Mouse (Mus musculus): ENCODE data around the gene Nme6. TPM values are rescaled to one million over a fixed set of nuclear protein-coding genes. Genes with fewer than 3 reads are reported as not detected.
A peak's percentile ranks its signal among the peaks of the same experiment; 100 is the strongest.

Gene Nme6
- polyA plus RNA-seq, 1 experiment from 2014 or later, result 116 TPM

GRCm38 (mm10) chr9:109876756-109877155 is 44.2 kb downstream of the Nme6 start:
- DNase-seq (ENCODE audit: extremely low spot score, low spot score), result no peak
- Histone ChIP-seq H3K4me1 (peaks cover 19% of the 10 kb centered on the region), H3K36me3 (replicated peaks) (peaks cover 50% of the 10 kb centered on the region), H3K9me3 (no peaks in the 10 kb centered on the region), H3K4me3 (peak overlapping the region; percentile 80), H3K27ac (peak overlapping the region; percentile 95), H3K27me3 (ENCODE audit: poor library complexity, severe bottlenecking) (no peaks in the 10 kb centered on the region)
- 12% methylated on average over 3 of the region's 3 CpGs for WGBS

GRCm38 (mm10) chr9:109877666-109878065 is 45.1 kb downstream of the Nme6 start:
- DNase-seq (ENCODE audit: extremely low spot score, low spot score), result no peak
- Histone ChIP-seq H3K27ac (peak overlapping the region; percentile 95; the same call in 1 of the 2 replicates), H3K9me3 (no peaks in the 10 kb centered on the region), H3K27me3 (ENCODE audit: poor library complexity, severe bottlenecking) (no peaks in the 10 kb centered on the region), H3K4me1 (peaks cover 19% of the 10 kb centered on the region), H3K36me3 (replicated peaks) (peaks cover 59% of the 10 kb centered on the region), H3K4me3 (peak overlapping the region; percentile 80)
- 75% methylated on average over 5 of the region's 5 CpGs for WGBS

- 96% methylated on average over 1 of the region's 1 CpGs for WGBS
- no peaks in the 10 kb centered on the region for H3K27me3 ChIP-seq (ENCODE audit: poor library complexity, severe bottlenecking)
- no peak overlapping the region for H3K27ac ChIP-seq
- H3K4me1 ChIP-seq, result peaks cover 19% of the 10 kb centered on the region
- H3K4me3 ChIP-seq, result no peak overlapping the region
- no peak for DNase-seq (ENCODE audit: extremely low spot score, low spot score)
- peaks cover 76% of the 10 kb centered on the region for H3K36me3 ChIP-seq (replicated peaks)
- H3K9me3 ChIP-seq, result no peaks in the 10 kb centered on the region
Observed at GRCm38 (mm10) chr9:109879305-109879704, 46.8 kb downstream of the Nme6 start.

- 88% methylated on average over 4 of the region's 4 CpGs for WGBS
- H3K27ac ChIP-seq, result no peak overlapping the region
- H3K27me3 ChIP-seq (ENCODE audit: poor library complexity, severe bottlenecking), result no peaks in the 10 kb centered on the region
- H3K4me3 ChIP-seq, result no peak overlapping the region
- H3K9me3 ChIP-seq, result no peaks in the 10 kb centered on the region
- peaks cover 100% of the 10 kb centered on the region for H3K36me3 ChIP-seq (replicated peaks)
- no peak for DNase-seq (ENCODE audit: extremely low spot score, low spot score)
- H3K4me1 ChIP-seq, result no peaks in the 10 kb centered on the region
Observed at GRCm38 (mm10) chr9:109886259-109886658, 53.7 kb downstream of the Nme6 start.

- no peak for DNase-seq (ENCODE audit: extremely low spot score, low spot score)
- Histone ChIP-seq H3K27ac (no peak overlapping the region), H3K9me3 (no peaks in the 10 kb centered on the region), H3K36me3 (replicated peaks) (peaks cover 100% of the 10 kb centered on the region), H3K27me3 (ENCODE audit: poor library complexity, severe bottlenecking) (no peaks in the 10 kb centered on the region), H3K4me1 (no peaks in the 10 kb centered on the region), H3K4me3 (no peak overlapping the region)
- 92% methylated on average over 5 of the region's 5 CpGs for WGBS
Observed at GRCm38 (mm10) chr9:109887321-109887720, 54.8 kb downstream of the Nme6 start.

- H3K4me3 ChIP-seq, result no peak overlapping the region
- no peak for DNase-seq (ENCODE audit: extremely low spot score, low spot score)
- H3K27ac ChIP-seq, result no peak overlapping the region
- 91% methylated on average over 8 of the region's 8 CpGs for WGBS
- peaks cover 99% of the 10 kb centered on the region for H3K36me3 ChIP-seq (replicated peaks)
- H3K4me1 ChIP-seq, result peaks cover 11% of the 10 kb centered on the region
- no peaks in the 10 kb centered on the region for H3K9me3 ChIP-seq
- no peaks in the 10 kb centered on the region for H3K27me3 ChIP-seq (ENCODE audit: poor library complexity, severe bottlenecking)
Observed at GRCm38 (mm10) chr9:109891501-109891900, 59.0 kb downstream of the Nme6 start.

Small RNA genes lying within 50 kb of the gene (microRNA-seq; reads per million reads assigned to microRNA genes)
- gene Mir7089, result 2.4 reads per million

Other genes starting within 250 kb of the Nme6 start
- not detected in 2 replicates for gene Fbxw24, start 206.7 kb upstream of the Nme6 start, polyA plus RNA-seq (2016; fragmentation: Nextera tagmentation; extraction: Ambion mirVana)
- gene Fbxw25, start 168.1 kb upstream of the Nme6 start, polyA plus RNA-seq (2016; fragmentation: Nextera tagmentation; extraction: Ambion mirVana), result not detected in 2 replicates
- not detected in 2 replicates for gene Fbxw18, start 130.0 kb upstream of the Nme6 start, polyA plus RNA-seq (2016; fragmentation: Nextera tagmentation; extraction: Ambion mirVana)
- gene Fbxw26, start 86.7 kb upstream of the Nme6 start, polyA plus RNA-seq (2016; fragmentation: Nextera tagmentation; extraction: Ambion mirVana), result not detected in 2 replicates
- not detected in 2 replicates for gene Fbxw27, start 42.1 kb upstream of the Nme6 start, polyA plus RNA-seq (2016; fragmentation: Nextera tagmentation; extraction: Ambion mirVana)
- not detected in 2 replicates for gene Spink8, start 20.5 kb upstream of the Nme6 start, polyA plus RNA-seq (2016; fragmentation: Nextera tagmentation; extraction: Ambion mirVana)
- gene Camp, start 16.9 kb downstream of the Nme6 start, polyA plus RNA-seq (2016; fragmentation: Nextera tagmentation; extraction: Ambion mirVana), result not detected in 2 replicates
- gene Cdc25a, start 42.8 kb downstream of the Nme6 start, polyA plus RNA-seq (2016; fragmentation: Nextera tagmentation; extraction: Ambion mirVana), result 42.2 and 45.5 TPM in 2 replicates
- 49.6 and 52.2 TPM in 2 replicates for gene Map4, start 98.7 kb downstream of the Nme6 start, polyA plus RNA-seq (2016; fragmentation: Nextera tagmentation; extraction: Ambion mirVana)